Mouse (Mus musculus): Measurements from ENCODE around the gene Prkd3.

GRCm38 (mm10) chr17:79052088-79052812 is 31.6 kb upstream of the Prkd3 start:
- TF ChIP-seq CEBPB (IDR thresholded peaks at IDR 0.05; ENCODE audit: low read depth) (no peak), CTCF (IDR thresholded peaks at IDR 0.05; ENCODE audit: control insufficient read depth, insufficient read depth, insufficient read length) (no peak), USF1 (IDR thresholded peaks at IDR 0.05; ENCODE audit: low read depth) (no peak), FOSL1 (IDR thresholded peaks at IDR 0.05; ENCODE audit: insufficient read depth, low read length, poor library complexity, severe bottlenecking) (no peak), MYOD1 (IDR thresholded peaks at IDR 0.05; ENCODE audit: control insufficient read depth, insufficient read length, low read depth) (no peak)

All from C2C12 (cell line).